Mouse (Mus musculus): Measurements from ENCODE around the gene Plg.

The Plg gene

DNA sequence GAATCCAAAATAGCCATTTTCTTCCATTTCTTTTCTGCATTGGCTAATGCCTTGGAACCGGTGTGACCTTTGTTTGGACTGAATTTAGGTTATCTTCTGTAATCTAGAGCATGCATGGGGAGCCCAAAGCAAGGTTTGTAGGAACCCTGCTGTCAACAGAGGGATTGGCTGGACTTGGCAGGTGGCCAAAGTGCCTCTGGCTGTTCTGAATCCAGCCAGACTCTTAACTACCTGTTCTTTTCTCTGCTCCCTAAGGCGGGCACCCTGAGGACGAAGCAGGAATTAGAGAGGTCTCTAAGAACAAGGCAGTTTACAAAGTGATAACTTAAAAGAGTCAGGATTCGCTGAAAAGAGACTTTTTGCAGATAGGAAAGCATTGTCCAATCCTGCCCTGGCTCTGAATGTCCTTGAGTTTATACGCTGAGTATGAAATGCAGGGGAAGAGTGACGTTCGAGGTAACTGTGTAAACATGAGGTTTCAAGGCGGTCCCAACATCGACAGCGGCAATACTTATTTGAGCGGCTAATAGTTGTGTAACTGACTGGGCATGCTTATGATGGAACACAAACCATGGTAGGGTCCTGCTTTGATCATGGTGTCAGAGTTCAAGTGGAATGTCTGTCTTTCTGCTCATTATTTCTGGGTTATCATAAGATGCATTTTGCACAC lies 74.6 kb downstream of the Plg start:
- peak; percentile 22 for DNase-seq (ENCODE audit: low read depth, low spot score)

GRCm38 (mm10) chr17:12453691-12454090 lies 75.3 kb downstream of the Plg start:
- peak; percentile 62 for DNase-seq (ENCODE audit: low read depth, low spot score)

DNA sequence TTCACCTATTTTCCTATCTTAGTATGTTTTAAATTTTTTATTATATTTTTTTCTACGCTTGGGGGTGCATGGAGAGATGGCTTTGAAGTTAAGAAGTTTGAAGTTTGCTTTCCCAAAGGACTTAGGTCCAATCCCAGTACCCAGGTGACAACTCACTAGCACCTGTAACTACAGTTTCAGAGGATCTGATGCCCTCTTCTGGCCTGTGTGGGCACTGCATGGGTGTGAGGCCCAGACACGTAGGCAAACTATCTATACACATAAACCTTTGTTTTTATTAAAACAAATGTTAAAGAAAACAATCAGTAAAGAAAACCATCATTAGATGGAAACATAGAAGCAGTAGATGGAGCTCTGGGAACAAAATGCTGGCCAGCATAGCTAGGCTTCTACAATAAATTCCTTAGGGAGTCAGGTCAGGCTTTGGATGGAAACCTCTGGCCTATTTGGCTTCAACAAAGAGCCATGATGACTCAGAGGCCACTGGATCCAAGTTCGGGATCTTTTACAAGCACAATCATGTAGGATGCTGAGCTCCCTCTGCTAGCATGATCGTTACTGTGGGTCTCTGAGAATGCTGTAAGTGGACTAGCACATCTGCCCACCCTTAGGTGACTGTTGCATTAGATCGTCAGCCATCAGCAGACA lies 76.9 kb downstream of the Plg start:
- peak; percentile 31 for DNase-seq (ENCODE audit: low read depth, low spot score)

GRCm38 (mm10) chr17:12461168-12461567 lies 82.8 kb downstream of the Plg start:
- no peak for DNase-seq (ENCODE audit: low read depth, low spot score)

- DNase-seq (ENCODE audit: low read depth, low spot score) = peak; percentile 60
These were observed 88.1 kb downstream of the Plg start for GRCm38 (mm10) chr17:12466501-12467000.

GRCm38 (mm10) chr17:12467642-12468041 lies 89.2 kb downstream of the Plg start:
- DNase-seq (ENCODE audit: low read depth, low spot score) = no peak

- no peak for DNase-seq (ENCODE audit: low read depth, low spot score)
These were observed 90.3 kb downstream of the Plg start for GRCm38 (mm10) chr17:12468745-12469144.
